Mouse (Mus musculus): Measurements from ENCODE around the gene Vwce. TPM values are rescaled to one million over a fixed set of nuclear protein-coding genes. Genes with fewer than 3 reads are reported as not detected.

The Vwce gene
- total RNA-seq, 2 experiments from 2014 or later: not detected

GRCm38 (mm10) chr19:10689470-10690166 lies 55.6 kb downstream of the Vwce start:
- no peak for ATAC-seq (ENCODE audit: poor library complexity, severe bottlenecking)

GRCm38 (mm10) chr19:10690336-10690735 lies 56.3 kb downstream of the Vwce start:
- ATAC-seq (ENCODE audit: poor library complexity, severe bottlenecking): no peak

- ATAC-seq (ENCODE audit: poor library complexity, severe bottlenecking): no peak
These were observed 57.1 kb downstream of the Vwce start for GRCm38 (mm10) chr19:10691121-10691520.

GRCm38 (mm10) chr19:10691660-10692059 lies 57.6 kb downstream of the Vwce start:
- no peak for ATAC-seq (ENCODE audit: poor library complexity, severe bottlenecking)

GRCm38 (mm10) chr19:10692361-10692760 lies 58.3 kb downstream of the Vwce start:
- ATAC-seq (ENCODE audit: poor library complexity, severe bottlenecking): no peak

GRCm38 (mm10) chr19:10693926-10694682 lies 60.1 kb downstream of the Vwce start:
- peak; percentile 72 for ATAC-seq (ENCODE audit: poor library complexity, severe bottlenecking)

- no peak for ATAC-seq (ENCODE audit: poor library complexity, severe bottlenecking)
These were observed 61.8 kb downstream of the Vwce start for GRCm38 (mm10) chr19:10695801-10696200.

- ATAC-seq (ENCODE audit: poor library complexity, severe bottlenecking): peak; percentile 70
These were observed 64.3 kb downstream of the Vwce start for GRCm38 (mm10) chr19:10698131-10698991.

GRCm38 (mm10) chr19:10699851-10700250 lies 65.8 kb downstream of the Vwce start:
- no peak for ATAC-seq (ENCODE audit: poor library complexity, severe bottlenecking)

GRCm38 (mm10) chr19:10701013-10701726 lies 67.2 kb downstream of the Vwce start:
- ATAC-seq (ENCODE audit: poor library complexity, severe bottlenecking): no peak

GRCm38 (mm10) chr19:10702125-10702524 lies 68.1 kb downstream of the Vwce start:
- ATAC-seq (ENCODE audit: poor library complexity, severe bottlenecking): no peak

- ATAC-seq (ENCODE audit: poor library complexity, severe bottlenecking): peak; percentile 62
These were observed 69.5 kb downstream of the Vwce start for GRCm38 (mm10) chr19:10703470-10703869.

GRCm38 (mm10) chr19:10707087-10707875 lies 73.3 kb downstream of the Vwce start:
- no peak for ATAC-seq (ENCODE audit: poor library complexity, severe bottlenecking)

- ATAC-seq (ENCODE audit: poor library complexity, severe bottlenecking): no peak
These were observed 73.9 kb downstream of the Vwce start for GRCm38 (mm10) chr19:10707881-10708280.

GRCm38 (mm10) chr19:10708900-10709299 lies 74.9 kb downstream of the Vwce start:
- no peak for ATAC-seq (ENCODE audit: poor library complexity, severe bottlenecking)

- peak; percentile 89 for ATAC-seq (ENCODE audit: poor library complexity, severe bottlenecking)
These were observed 75.5 kb downstream of the Vwce start for GRCm38 (mm10) chr19:10709360-10710087.

GRCm38 (mm10) chr19:10710088-10710511 lies 76.1 kb downstream of the Vwce start:
- ATAC-seq (ENCODE audit: poor library complexity, severe bottlenecking): peak; percentile 74

GRCm38 (mm10) chr19:10710751-10711150 lies 76.7 kb downstream of the Vwce start:
- no peak for ATAC-seq (ENCODE audit: poor library complexity, severe bottlenecking)

- no peak for ATAC-seq (ENCODE audit: poor library complexity, severe bottlenecking)
These were observed 78.2 kb downstream of the Vwce start for GRCm38 (mm10) chr19:10712194-10712593.

Data from megakaryocyte, adult 5-6 weeks (primary cell).